Mouse (Mus musculus): ENCODE results near the gene Elk3.
"Not testable (repeated sequence)": the region's sequence is repeated elsewhere in the genome, so short reads cannot be mapped to it uniquely, and the experiment has no call there.

Elk3 gene

DNA sequence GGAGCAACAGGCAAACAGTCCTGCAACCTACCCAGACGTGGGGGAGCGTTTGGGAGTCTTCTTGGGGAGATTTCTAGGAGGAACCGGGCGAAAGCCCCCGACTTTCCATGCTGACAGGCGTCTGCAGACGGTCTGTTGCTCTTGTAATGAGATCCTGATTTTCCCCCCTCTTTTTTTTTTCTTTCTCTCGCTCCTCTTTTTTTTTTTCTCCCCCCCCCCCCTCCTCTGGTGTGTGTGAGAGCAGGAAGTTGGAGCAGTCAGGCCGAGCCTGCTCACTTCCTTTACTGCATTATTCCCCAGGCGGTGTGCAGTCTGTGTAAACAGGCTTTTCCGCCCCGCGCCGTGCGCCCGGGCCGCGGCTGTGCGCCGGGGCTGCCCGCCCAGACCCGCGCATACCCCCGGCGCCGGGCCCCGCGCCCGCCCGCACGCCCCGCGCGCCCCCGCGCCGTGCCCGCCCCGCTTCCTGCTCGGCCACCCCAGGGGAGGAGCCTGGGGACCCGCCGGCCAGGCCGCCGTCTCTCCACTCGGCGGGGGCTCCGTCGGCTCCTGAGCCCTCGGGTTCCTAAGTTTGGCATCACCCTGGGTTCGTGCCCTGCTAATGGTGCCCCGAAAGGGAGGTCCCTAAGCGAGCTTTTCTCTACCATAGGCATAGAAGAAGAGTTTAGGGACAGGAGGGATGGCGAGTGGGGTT is at the start of gene Elk3:
TSS of gene Elk3 (minus strand) at position 415 of the 691 bp plus-strand sequence.
- peak; percentile 62 to 71 for DNase-seq

DNA sequence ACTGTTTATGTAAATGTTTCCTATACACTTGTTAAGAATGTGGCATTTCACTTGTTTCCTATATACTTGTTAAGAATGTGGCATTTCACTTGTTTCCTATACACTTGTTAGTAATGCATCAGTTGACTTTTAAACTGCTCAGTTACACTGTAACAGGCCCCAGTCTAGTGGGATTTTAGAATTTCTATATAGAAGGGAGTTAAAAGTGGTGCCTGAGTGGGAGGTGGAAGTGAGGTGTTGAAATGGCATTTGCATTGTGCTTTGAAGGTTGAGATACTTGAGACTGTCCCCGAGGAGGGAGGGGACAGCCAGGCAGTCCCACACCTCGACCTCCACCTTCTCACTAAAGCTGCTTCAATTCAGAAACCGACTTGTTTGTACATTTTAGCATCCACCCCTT is 49.7 kb upstream of the Elk3 start:
- DNase-seq: no peak

DNA sequence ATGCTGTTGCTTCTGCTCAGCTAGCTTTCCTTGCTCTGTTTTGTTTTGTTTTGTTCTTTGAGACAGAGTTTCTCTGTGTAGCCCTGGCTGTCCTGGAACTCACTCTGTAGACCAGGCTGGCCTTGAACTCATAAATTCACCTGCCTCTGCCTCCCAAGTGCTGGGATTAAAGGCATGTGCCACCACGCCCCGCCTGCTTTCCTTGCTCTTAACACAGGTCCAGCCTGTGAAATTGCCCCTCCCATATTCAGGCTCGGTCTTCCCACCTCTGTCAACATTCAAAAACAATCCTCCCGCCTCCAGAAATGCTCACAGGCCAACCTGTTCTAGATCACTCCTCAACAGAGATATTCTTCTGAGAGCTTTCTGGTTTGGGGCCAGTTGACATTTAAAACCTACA is 49.3 kb upstream of the Elk3 start:
- DNase-seq: not testable (repeated sequence)

DNA sequence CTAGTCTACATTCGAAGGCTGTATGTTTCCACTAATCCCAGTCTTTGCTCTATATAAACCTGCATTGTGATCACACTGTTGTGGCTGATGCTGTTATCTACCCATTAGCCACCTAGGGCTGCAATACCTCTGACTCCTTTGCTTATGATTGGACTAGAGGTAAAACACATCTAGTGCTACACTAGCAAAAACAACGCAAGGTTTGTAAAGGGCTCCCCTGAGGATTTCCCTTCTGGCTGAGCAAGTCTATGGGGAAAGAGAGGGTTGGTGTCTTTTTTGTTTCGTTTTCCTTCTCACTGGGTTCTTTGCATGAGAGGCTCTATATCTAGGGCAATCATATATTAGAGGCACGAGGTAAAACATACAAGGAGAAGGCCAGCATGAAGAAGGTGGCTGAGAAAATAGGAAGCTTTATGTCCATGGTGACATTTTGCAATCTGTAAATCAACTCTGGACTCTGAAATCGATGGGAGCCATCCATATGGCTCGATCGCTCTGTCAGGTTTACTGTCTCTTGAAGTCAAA is 48.5 kb upstream of the Elk3 start:
- DNase-seq: no peak

DNA sequence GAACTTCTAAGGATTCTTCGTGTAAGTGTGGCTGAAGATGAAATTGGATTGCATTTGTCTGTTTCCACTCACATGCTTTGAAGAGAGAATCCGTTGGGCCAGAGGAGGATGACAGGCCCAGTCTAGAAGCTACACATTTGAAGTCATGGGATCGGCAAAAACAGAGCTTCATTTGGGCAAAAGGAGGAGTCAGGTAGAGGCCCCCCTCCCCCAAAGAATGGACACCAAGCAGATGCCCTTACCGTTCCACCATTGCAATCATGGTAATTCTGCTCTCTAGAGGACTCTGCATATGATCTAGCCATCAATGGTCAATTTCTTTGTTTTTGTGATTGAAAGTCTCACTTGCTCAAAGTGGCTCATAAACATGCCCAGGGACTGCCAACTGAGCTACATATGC is 47.9 kb upstream of the Elk3 start:
- DNase-seq: no peak

DNA sequence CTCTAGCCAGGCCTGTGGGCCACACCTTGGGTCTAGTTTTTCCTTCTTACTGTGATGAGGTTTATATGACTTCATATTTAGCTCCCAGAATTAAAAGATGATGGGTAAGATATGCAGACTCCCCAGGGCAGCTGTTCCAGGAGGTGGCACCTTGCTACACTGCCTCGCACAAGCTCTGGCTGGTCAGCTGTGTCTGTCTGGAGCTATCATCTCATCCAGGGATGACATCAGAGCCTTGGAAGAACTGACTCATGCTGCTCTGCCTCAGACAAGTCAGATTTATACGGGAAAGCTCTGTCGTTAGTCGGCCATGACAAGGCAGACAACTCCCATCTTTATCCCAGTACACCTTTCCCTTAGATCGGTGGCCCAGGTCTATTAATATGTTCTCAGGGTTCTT is 46.2 kb upstream of the Elk3 start:
- DNase-seq: no peak

DNA sequence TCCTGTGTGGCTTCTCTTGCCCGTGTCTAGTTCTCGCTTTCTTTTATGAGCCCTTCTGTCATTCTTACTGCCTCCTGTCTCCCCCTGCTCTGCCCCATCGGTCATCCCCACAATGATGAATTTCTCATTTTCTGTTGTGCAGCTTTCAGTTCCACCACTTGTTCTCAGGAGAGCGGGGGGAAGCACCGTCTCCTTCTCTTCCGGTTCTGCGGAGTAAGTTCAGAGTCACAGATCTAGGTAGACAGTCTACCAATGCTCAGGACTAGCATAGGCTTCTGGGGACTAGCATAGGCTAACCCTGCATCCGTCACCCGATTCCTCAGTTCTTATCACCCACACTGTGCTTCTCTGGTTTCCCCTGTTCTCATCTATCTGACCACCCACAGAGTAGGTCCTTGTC is 45.2 kb upstream of the Elk3 start:
- DNase-seq: no peak

DNA sequence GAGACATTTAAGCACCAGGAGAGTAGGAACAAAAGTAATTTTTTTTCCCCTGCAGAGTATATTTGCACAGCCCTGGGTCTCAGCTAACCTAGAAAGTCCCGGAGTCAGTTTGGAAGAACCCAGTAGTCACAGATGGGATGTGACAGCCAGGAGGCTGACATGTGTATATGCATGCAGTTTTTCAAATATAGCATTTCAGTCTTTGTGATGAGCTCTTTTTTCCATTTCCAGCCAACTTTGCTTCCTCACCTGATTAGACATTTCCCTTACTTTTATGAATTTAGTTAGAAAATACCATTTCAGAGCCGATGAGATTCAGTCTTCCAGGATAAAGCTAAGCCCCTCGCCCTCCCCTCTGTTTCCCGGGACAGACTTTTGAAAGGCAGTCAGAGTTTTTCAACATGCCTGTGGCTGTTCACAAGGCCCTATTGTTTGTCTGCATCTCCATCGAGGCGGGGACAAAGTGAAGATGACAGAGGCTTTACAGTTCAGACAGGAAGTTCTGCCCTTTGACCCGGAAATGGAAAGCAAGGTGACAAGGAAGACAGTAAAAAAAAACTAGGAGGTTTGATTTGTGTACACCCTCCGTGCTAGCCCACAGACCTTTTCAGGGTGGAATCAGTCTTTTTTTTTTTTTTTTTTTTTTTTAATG is 44.5 kb upstream of the Elk3 start:
- no peak for DNase-seq

DNA sequence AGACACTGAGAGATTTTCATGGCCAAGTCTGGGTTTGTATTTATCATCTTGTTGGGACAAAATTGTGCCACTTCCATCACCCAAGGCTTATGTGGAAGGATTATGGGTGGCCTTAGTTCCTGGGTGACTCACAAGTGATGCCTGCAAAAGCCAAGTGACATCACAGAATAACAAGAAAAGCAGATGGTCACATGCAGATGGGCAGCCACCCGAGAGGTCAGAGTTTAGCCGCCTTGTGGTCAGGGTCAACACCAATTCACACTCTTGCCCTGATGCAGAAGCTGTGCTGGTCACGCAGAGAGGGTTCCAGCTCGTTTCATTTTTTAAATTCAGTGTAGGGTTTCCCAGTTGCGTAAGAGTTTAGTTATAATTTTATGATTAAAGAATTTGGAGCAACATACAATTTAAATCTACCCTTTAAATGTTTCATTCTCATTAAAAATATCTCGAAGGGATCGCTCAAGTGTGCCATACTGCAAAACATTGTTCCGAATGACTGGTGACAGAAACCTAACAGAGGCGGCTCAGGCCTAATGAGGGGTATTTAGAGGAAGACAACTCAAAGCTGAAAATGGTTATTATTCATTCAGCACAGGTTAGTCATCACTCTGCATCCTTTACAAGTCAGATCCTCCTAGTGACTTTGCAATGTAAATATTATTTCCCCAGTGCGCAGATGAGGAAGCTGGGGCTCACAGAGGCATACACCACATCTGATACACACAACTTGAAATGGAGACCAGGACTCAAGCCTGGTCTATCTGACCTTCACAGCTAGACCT is 42.8 kb upstream of the Elk3 start:
- no peak for DNase-seq

DNA sequence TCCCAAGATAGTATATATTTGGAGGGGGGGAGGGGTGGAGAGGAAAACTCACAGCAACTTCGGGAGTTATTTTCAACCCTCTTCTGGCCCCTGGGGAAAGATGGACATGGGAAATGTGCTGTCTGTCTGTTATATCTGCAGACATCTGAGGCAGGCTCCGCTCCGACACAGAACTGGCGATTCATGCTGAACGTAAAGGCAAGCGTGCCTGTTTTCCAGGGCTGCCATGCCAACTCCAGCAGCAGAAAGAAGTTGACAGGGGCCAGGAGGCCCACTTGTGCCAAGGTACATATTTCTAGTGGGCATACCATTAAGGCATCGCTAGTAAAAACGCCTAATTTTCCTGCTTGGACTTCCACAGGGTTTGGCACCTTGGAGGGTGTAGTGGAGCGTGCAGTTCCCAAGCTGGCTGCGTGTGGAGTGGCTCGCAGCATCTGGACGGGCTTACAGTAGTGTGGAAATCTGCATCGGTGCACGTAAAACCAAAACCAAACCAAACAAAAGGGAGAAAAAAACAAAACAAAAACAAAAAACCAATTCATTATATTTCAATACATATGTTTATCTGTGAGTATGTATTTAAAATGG is 37.1 kb upstream of the Elk3 start:
- DNase-seq: no peak

DNA sequence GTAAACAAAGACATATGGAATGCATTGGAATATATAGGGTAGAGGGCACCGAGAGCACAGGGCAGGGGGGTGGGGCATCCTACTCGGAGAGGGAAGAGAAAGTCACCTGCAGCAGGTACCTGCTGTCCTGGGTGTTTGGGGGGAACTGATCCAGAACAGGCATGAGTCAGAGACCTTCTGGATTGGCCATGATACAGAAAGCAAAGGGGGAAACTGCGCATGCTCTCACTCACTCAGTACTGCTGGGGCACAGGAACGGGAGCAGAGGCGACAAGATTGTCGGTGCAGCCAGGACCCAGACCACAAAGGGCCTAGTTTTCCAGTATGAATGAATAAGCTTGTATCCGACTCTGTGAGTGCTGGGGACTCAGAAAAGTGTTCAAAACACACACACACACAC is 36.5 kb upstream of the Elk3 start:
- no peak for DNase-seq

DNA sequence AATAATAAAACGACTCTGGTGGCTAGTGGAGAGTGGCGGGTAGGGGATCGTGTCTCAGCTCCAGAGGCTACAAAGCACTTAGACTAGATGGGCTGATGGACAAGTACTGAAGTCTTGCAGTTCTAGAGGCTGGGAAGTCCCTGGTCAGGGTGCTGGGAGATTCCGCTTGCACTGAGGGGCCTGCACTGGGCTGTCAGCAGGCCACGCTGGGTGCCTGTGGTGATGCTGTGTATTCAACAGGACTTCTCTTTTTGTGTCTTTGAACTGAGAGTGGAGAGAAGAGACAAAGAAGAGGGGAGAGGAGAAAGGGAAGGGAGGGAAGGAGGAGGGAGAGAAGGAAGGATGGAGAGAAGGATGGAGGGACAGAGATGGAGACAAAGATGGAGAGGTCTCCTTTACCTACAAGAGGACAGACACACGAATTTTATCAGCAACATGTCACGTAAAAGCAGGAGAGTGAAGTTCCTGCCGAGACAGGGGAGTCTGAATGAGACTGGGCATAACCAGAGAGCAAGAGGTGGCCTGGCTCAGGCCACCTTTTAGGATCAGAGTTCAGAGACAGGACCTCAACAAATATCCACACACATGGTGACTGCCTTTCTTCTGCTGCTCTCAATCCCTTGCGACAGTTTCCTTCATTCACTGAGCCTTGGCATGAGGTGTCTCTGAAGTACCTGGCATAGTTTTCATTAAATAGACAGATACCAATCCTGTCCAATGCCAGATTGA is 35.4 kb upstream of the Elk3 start:
- DNase-seq: no peak

DNA sequence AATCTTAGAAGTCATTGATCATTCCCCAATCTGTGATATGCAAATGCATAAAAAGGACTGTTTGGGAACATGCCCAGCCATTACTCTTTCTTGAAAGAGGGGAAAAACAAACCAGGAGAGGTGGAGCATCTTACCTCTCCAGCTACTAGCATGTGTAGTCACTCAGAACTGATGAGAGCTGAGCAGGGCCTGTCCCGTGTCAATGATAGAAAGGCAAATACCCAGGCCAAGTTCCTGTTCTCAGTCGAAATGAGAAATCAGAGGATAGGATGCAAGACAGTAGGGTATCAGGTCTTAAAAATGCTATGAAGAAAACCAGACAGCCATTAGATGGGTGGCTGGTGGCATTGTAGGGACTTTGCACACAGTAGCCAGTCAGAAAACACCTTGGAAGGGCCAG is 34.6 kb upstream of the Elk3 start:
- DNase-seq: no peak

DNA sequence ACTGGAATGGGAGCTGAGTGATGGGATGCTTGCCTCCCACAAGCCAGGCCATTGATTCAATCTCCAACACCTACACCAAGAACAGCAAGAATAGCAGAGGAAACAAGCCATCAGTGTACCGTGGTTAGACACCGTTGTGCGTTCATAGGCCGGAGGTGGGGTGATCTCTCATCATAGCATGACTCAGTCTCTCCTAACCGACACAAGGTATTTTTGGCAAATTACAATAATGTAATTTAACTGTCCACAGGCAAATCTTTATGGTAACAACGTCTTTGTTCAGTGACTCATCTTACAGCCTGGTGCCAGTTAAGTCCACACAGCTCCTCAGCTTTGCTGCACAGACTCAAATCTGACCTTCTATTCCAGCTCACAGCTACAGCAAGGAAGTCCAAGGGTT is 32.5 kb upstream of the Elk3 start:
- no peak for DNase-seq

DNA sequence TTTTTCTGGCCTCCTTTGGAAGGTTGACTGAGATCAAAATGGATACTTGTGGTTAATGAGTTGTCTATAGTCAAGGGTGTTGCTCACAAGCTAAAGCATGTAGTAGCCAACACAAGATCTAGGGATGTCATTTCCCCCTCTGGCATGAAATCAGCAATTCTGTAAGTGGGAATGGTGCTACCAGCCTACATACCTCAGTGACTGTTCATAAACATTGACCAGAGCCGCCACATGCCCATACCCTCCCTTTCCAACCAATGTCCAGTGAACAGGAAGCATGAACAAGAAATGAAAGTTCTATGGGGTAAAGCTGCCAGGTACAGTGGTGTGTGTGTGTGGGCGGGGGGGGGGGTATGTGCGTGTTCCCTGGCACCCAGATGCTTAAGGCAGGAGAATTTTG is 32.1 kb upstream of the Elk3 start:
- no peak for DNase-seq

DNA sequence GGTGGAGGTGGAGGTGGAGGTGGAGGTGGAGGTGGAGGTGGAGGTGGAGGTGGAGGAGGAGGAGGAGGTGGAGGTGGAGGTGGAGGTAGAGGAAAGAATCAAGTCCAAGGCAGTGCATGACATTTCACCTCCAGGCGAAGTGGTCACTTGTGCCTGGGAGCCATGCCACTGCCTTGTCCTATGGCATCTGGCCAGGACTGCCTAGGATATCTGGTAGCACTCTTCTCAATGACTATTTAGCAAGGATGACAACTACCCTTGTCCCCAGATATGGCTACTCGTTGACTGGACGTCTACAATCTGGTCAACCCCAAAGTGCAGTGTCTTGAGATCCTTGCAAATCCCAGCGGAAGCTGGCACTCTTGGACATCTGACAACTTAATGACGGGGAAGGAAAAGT is 27.6 kb upstream of the Elk3 start:
- DNase-seq: no peak

DNA sequence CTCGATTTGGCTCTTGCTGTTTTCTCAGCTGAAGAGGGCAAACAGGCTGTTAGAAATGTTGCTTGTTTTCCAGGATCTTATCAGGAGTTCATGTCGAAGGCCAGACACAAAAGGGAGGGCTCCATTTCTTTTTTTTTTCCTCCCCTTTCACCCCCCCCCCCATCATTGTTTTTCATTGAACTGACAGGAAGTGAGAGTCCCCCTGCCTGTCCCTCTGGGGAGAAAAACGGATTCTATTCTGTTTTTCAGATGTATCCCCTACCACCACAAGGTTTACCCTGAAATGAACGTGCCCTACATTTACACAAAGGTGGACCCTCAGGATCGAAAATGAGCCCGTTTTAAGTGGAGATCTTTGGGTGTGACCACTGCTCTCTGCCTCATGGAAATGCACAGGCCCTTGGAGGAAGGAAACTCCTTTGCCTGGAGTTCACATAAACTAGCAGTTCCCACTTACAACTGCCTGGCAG is 25.6 kb upstream of the Elk3 start:
- no peak for DNase-seq

DNA sequence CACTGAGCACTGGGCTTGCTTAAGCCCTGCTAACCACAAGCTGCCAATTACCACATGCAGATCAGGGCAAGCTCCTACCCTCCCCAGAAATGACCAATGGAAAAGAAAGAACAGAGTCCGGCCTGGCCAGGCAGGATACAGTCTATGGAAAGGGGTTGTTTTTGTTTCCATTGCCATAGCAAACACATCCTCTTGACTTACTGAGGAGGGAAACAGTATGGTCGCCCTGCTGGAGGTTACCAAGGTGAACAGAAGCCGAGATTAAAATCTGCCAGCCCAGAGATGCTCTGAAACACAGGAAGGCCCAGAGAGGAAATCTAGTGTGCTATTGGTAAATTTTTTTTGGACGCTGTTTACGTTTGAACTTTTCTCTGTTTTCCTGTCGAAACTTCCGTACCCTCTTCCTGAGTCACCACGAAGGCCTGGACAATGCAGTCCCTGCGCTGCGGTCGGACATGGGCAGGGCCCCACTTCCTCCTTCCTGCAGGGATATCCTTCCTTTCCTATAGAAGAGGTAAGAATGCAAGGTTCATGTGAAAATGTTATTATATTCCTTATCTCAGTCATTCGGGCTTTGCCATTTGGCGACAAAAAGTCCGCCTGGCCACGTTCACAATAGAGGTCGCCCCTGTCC is 25.0 kb upstream of the Elk3 start:
- DNase-seq: no peak

DNA sequence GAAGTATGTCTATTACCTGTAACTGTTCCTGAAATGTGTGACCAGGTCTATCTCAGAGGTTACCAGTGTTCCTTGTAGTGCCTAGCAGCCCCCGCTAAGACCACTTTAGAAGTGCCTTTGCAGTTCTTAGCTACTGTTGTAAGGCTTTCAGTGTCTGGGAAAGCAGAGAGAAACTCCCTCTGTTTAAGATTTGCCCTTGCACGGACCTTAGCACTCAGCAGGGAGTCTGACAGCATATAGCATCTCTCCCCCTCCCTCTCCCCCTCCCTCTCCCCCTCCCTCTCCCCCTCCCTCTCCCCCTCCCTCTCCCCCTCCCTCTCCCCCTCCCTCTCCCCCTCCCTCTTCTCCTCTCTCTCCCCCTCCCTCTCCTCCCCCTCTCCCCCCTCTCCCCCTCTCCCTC is 24.1 kb upstream of the Elk3 start:
- no peak for DNase-seq

DNA sequence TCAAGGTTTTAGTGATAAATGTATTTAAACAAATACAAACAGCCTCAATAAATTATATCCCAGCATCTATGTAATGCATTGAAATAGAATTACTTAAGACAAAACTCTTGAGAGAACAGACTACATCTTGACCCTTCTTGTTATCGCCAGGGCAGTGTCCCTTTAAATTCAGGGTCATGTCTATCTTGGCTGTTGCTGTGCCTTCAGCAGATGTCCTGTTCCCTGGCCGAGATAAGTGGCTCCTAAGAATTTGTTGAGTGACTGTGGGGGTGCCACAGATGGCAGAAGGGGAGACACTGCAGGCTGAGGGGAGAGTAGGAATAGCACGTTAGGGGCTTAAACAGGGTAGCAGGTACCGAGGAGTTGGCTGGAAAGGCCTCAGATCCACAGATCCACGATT is 22.3 kb upstream of the Elk3 start:
- DNase-seq: no peak

DNA sequence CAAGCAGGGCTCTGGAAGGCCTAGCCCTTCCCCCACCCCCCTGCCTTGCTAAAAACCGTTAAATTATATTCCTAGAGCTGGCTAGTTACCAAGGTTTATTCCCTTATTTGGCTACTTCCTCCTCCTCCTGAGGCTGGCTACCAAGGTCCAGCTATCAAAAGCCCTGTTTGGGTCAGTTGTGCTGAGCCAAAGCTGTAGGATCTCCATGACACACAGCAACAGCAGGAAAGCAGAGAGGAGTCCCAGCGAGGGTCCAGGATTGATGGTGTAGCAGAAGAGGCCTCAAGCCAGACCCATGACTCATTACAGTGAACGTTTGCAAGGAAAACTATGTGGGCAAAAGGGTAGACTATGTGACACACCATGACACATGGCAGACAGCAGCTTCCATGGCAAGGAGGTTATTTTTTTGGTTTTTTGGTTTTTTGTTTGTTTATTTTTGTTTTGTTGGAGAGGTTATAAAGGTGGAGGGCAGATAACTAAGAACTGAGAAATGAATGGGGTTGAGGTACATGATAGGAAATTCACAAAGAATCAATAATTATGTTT is 21.4 kb upstream of the Elk3 start:
- DNase-seq: no peak

DNA sequence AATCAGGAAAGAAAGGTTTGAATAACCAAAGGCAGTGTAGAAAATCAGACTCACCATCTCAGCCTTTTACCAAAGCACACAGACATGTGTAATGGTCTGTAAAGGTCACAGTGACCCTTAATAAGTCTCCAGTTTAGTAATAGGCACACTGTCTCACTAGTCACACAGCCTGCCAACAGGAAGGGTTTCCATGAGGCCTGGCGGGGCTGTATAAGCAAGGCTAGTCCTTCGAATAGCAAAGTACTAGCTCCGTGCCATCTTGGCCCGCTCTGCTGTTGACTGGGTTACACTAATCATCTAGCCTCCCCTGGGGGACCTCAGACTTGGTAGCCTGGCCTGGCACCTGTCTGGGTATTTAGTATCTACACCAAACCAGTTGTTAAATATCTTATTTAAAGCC is 20.6 kb upstream of the Elk3 start:
- no peak for DNase-seq

All from thymus, adult 18-20 months (tissue).